Mouse (Mus musculus) liver, embryonic 12.5 days (tissue): ENCODE results near the gene Rarres2. TPM values are rescaled to one million over a fixed set of nuclear protein-coding genes. Genes with fewer than 3 reads are reported as not detected.

Experiments used
- ATAC-seq: fragments of 200-750 bp; cut with Nextera tagmentation; 2 replicates; pipeline ENCODE4 v1.8.0; 2017; ENCODE audit warnings: moderate number of reproducible peaks, mild to moderate bottlenecking, moderate library complexity
- H3K27ac ChIP-seq: fragments of 300-500 bp; sonication (generic); 2 replicates; pipeline ENCODE4 v1.5.1; 2016; ENCODE audit warnings: mild to moderate bottlenecking
- H3K27me3 ChIP-seq: fragments of 300-500 bp; sonication (generic); replicated peaks from 2 replicates; pipeline ENCODE4 v1.6.1; 2016; ENCODE audit warnings: mild to moderate bottlenecking, moderate library complexity
- H3K36me3 ChIP-seq: fragments of 300-500 bp; sonication (generic); 2 replicates; pipeline ENCODE4 v1.6.1; 2016; ENCODE audit warnings: mild to moderate bottlenecking, moderate library complexity
- H3K4me1 ChIP-seq: fragments of 300-500 bp; sonication (generic); 2 replicates; pipeline ENCODE4 v1.6.1; 2016
- H3K4me2 ChIP-seq: fragments of 300-500 bp; sonication (generic); 2 replicates; pipeline ENCODE4 v1.6.1; 2016; ENCODE audit warnings: mild to moderate bottlenecking, moderate library complexity
- H3K4me3 ChIP-seq: fragments of 300-500 bp; sonication (generic); 2 replicates; pipeline ENCODE4 v1.5.1; 2016; ENCODE audit warnings: mild to moderate bottlenecking, moderate library complexity
- H3K9ac ChIP-seq: fragments of 300-500 bp; sonication (generic); 2 replicates; pipeline ENCODE4 v1.6.1; 2016; ENCODE audit warnings: mild to moderate bottlenecking, moderate library complexity
- H3K9me3 ChIP-seq: fragments of 300-500 bp; sonication (generic); replicated peaks from 2 replicates; pipeline ENCODE4 v1.6.1; 2016; ENCODE audit warnings: mild to moderate bottlenecking, moderate library complexity
- WGBS: fragments of 180-500 bp; shearing (Covaris S2); methylation state at CpG from one replicate; pipeline ENCODE4 v1.1.7; 2016; ENCODE audit not compliant: insufficient replicate concordance; 5-methylcytosine and 5-hydroxymethylcytosine counted together
- polyA plus RNA-seq: library from polyadenylated mRNA; unstranded; fragments of >200 nt; fragmentation: Nextera tagmentation; extraction: Ambion mirVana; gene quantifications from 2 replicates; pipeline ENCODE4 v1.2.1, GENCODE M21; 2016

The Rarres2 gene
- polyA plus RNA-seq, result 6.1 and 6.8 TPM in 2 replicates

DNA sequence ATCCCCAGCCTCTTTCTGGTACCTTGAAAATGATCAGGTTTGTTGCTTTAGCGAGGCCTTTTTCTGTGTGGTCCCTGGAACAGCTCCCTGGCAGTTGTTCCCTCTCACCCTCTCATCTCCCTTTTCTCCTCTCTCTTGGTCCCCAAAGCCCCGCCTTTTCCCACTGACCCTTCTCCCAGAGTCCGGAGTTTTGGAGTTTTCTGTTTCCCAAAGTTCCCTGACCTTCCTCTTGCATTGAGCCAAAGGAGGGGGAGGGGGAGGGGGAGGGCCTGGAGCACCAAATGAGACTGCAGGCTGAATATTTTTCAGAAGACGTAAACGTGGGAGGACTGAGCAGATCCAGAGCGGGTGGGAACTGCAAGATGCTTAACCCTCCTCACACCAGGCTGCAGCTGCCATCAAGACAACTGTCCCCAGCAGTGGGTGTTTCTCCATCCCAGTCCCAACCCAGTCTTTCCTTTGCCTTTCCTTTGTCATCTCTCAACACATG is at the start of gene Rarres2:
Rarres2 (minus strand) TSS at position 218 of the 490 bp plus-strand sequence.
- H3K9ac ChIP-seq, result no peak within 1 kb of the TSS
- H3K4me1 ChIP-seq, result peaks cover 10% of the 10 kb centered on the region; the same call in 1 of the 2 replicates
- no peaks in the 10 kb centered on the region for H3K27me3 ChIP-seq
- no peaks in the 10 kb centered on the region for H3K36me3 ChIP-seq
- H3K27ac ChIP-seq, result no peak within 1 kb of the TSS
- no peak for ATAC-seq
- no peaks in the 10 kb centered on the region for H3K9me3 ChIP-seq
- no peak within 1 kb of the TSS for H3K4me3 ChIP-seq
- no peak within 1 kb of the TSS for H3K4me2 ChIP-seq
- WGBS, result 49% methylated on average over 6 of the region's 6 CpGs

DNA sequence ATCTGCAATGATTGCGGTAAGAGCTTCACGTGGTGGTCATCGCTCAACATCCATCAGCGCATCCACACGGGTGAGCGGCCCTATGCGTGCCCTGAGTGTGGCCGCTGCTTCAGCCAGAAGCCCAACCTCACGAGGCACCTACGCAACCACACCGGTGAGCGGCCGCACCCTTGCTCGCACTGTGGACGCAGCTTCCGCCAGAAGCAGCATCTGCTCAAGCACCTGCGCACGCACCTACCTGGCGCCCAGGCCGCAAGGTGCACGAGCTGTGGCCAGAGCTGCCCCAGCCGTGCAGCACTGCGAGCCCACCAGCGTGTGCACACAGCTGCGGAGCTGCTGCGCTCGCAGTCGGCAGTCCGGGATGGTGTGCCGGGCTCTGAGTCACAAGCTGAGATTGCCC is 47.4 kb upstream of the Rarres2 start:
- no peak overlapping the region for H3K9ac ChIP-seq
- no peak overlapping the region for H3K4me3 ChIP-seq
- WGBS, result 89% methylated on average over 30 of the region's 30 CpGs
- no peak overlapping the region for H3K4me2 ChIP-seq
- H3K36me3 ChIP-seq, result peaks cover 22% of the 10 kb centered on the region
- ATAC-seq, result no peak
- H3K27me3 ChIP-seq, result no peaks in the 10 kb centered on the region; the same call in 1 of the 2 replicates
- H3K9me3 ChIP-seq, result no peaks in the 10 kb centered on the region
- H3K27ac ChIP-seq, result no peak overlapping the region
- no peaks in the 10 kb centered on the region for H3K4me1 ChIP-seq

DNA sequence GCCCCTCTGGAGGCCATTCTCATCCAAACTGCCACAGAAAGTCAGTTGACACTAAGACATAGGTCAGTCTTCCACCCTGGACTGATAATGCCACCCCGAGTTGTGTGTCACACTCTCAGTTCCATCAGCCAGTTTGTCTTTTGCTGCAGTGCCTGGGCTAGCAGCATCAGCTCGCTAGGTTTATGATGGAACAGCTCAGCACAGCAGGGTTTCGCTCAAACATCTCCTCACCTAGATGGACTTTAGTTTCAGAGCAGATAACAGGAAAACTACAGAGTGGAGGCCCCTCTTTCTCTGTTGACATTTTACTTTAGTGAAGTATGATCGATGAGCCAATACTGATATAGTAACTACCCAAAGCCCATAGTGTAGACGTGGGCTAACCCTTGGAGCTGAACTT is 42.2 kb upstream of the Rarres2 start:
- no peaks in the 10 kb centered on the region for H3K9me3 ChIP-seq
- no peaks in the 10 kb centered on the region for H3K27me3 ChIP-seq
- peaks cover 14% of the 10 kb centered on the region for H3K36me3 ChIP-seq
- no peak overlapping the region for H3K9ac ChIP-seq
- H3K4me2 ChIP-seq, result no peak overlapping the region
- no peak overlapping the region for H3K4me3 ChIP-seq
- H3K27ac ChIP-seq, result no peak overlapping the region
- no peak for ATAC-seq
- peaks cover 1% of the 10 kb centered on the region; the same call in 1 of the 2 replicates for H3K4me1 ChIP-seq
- 72% methylated on average over 5 of the region's 5 CpGs for WGBS

DNA sequence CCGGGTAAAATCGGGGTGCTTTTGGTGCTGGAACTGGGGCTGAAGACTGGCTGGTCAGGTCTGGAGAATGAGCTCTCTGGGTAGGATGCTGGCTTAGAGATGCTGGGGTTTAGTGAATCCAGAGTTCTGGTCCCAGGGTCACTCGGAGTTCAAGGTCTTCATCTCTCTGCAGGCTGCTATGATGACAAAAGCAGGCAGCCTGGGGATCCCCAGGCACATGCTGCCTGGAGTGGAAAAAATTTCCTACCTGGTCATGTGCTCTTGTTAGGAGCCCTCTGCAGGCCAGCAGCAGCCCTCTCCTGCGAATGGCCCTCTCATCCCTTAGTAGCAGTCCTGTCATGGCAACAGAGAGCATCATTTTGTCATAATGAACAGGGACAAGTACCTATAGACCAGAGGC is 40.9 kb upstream of the Rarres2 start:
- no peak for ATAC-seq
- H3K9ac ChIP-seq, result no peak overlapping the region
- H3K4me2 ChIP-seq, result no peak overlapping the region
- no peak overlapping the region for H3K27ac ChIP-seq
- H3K4me1 ChIP-seq, result peaks cover 7% of the 10 kb centered on the region; the same call in 1 of the 2 replicates
- WGBS, result 65% methylated on average over 4 of the region's 4 CpGs
- H3K27me3 ChIP-seq, result no peaks in the 10 kb centered on the region
- no peak overlapping the region for H3K4me3 ChIP-seq
- H3K9me3 ChIP-seq, result no peaks in the 10 kb centered on the region
- H3K36me3 ChIP-seq, result peaks cover 6% of the 10 kb centered on the region; the same call in 1 of the 2 replicates

DNA sequence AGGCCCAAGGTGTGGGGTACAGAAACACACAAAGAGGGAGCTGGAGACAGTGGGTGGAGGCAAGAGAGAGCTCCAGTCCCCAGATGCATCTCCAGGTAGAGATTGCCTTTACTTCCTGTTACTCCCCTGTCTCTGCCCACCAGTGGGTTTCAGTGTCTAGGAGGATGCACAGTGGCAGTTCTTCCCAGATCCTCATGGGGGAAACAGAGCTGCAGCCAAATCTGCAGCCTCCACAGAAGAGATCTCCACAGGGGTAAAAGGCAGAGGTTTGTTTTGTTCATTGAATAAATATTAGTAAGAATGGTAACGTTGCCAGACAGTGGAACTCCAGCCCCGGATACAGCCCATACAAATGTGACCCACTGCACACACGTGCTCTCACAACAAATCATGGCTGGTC is 38.1 kb upstream of the Rarres2 start:
- H3K4me2 ChIP-seq, result no peak overlapping the region
- no peak overlapping the region for H3K4me3 ChIP-seq
- H3K4me1 ChIP-seq, result peaks cover 7% of the 10 kb centered on the region; the same call in 1 of the 2 replicates
- H3K9ac ChIP-seq, result no peak overlapping the region
- no peaks in the 10 kb centered on the region for H3K9me3 ChIP-seq
- no peak overlapping the region for H3K27ac ChIP-seq
- ATAC-seq, result no peak
- 64% methylated on average over 3 of the region's 3 CpGs for WGBS
- H3K36me3 ChIP-seq, result peaks cover 6% of the 10 kb centered on the region; the same call in 1 of the 2 replicates
- no peaks in the 10 kb centered on the region for H3K27me3 ChIP-seq

DNA sequence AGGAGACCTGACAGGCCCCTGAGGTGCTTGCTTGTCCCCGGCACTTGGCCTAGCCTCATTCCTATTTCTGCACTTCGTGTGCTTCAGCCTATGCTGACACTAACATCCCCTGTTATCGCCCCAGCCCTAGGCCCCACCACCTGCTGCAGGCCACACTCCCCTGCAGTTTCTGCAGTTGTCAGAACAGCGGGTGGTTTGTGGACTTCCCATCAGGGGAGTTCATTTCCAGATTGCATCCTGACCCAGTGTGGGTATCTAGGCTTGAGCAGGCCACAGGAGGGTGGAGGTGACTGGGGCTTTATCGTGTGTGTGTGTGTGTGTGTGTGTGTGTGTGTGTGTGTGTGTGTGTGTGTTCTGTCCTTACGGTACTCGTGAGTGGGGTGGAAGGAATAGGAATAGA is 36.9 kb upstream of the Rarres2 start:
- H3K4me1 ChIP-seq, result peaks cover 7% of the 10 kb centered on the region; the same call in 1 of the 2 replicates
- no peaks in the 10 kb centered on the region for H3K9me3 ChIP-seq
- H3K4me2 ChIP-seq, result no peak overlapping the region
- H3K27me3 ChIP-seq, result no peaks in the 10 kb centered on the region
- ATAC-seq, result peak; percentile 57
- H3K27ac ChIP-seq, result no peak overlapping the region
- H3K36me3 ChIP-seq, result peaks cover 6% of the 10 kb centered on the region; the same call in 1 of the 2 replicates
- no peak overlapping the region for H3K9ac ChIP-seq
- 35% methylated on average over 5 of the region's 7 CpGs for WGBS
- H3K4me3 ChIP-seq, result no peak overlapping the region

DNA sequence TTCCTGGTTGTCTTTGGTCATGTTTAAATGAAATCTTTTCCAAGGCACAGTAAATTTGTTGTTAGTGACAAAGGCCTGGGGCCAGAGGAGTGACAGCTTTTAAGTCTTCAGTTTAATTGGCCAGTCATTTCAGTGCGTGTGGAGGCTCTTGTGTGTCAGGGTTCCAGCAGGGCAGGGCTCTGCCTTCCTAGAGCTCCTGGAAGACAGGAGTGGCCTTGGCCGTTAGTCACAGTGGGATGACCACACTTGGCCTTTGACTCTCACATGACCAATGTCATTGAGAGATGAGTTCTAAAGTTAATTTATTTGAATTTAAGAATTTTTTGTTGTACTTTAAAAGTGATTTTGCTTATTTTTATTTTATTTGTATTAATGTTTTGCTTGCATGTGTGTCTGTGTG is 35.5 kb upstream of the Rarres2 start:
- no peak overlapping the region for H3K4me3 ChIP-seq
- 67% methylated on average over 2 of the region's 2 CpGs for WGBS
- ATAC-seq, result no peak
- H3K9me3 ChIP-seq, result no peaks in the 10 kb centered on the region
- no peaks in the 10 kb centered on the region for H3K27me3 ChIP-seq
- no peaks in the 10 kb centered on the region for H3K36me3 ChIP-seq
- H3K4me2 ChIP-seq, result no peak overlapping the region
- H3K9ac ChIP-seq, result no peak overlapping the region
- no peak overlapping the region for H3K27ac ChIP-seq
- H3K4me1 ChIP-seq, result peaks cover 7% of the 10 kb centered on the region; the same call in 1 of the 2 replicates

DNA sequence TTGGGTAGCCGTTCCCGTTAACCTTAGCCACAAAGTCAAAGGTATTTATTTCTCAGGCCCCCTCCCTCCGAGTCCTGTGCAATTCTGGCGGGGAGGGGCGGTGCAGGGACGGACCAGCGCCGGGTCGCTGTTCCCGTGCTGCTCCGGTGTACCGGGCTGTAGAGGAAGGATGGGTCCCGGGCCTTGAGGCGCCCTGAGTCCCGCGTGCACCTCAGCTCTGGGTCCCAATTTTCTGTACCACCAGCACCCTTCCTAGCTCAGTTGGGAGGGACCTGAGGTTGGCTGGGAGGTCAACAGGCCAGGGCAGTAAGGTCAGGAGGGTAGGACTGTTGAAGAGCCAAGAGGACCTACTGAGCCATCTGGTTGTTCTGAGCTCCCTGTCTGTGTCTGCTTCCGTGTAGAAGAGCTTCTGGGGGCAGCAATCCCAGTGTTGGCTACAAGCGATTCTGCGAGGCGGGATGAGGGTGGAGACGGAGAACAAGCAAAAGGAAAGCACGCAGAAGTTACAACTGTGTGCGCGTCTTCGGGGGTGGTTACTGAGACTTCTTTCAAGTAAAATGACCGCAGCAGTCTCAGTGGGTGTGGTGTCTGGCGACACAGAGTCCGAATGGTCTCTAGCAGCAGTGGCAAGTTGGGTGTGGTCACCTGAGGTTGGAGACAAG is 29.6 kb upstream of the Rarres2 start:
- Histone ChIP-seq H3K9me3 (0 out of 2 replicates have a peak, but pooled peaks cover 2% of the 10 kb centered on the region), H3K4me2 (peak overlapping the region; percentile 96), H3K4me1 (peaks cover 22% of the 10 kb centered on the region), H3K9ac (peak overlapping the region; percentile 75), H3K36me3 (peaks cover 29% of the 10 kb centered on the region), H3K4me3 (peak overlapping the region; percentile 71), H3K27ac (peak overlapping the region; percentile 69), H3K27me3 (no peaks in the 10 kb centered on the region)
- ATAC-seq, result peak; percentile 73
- WGBS, result 2% methylated on average over 28 of the region's 28 CpGs

DNA sequence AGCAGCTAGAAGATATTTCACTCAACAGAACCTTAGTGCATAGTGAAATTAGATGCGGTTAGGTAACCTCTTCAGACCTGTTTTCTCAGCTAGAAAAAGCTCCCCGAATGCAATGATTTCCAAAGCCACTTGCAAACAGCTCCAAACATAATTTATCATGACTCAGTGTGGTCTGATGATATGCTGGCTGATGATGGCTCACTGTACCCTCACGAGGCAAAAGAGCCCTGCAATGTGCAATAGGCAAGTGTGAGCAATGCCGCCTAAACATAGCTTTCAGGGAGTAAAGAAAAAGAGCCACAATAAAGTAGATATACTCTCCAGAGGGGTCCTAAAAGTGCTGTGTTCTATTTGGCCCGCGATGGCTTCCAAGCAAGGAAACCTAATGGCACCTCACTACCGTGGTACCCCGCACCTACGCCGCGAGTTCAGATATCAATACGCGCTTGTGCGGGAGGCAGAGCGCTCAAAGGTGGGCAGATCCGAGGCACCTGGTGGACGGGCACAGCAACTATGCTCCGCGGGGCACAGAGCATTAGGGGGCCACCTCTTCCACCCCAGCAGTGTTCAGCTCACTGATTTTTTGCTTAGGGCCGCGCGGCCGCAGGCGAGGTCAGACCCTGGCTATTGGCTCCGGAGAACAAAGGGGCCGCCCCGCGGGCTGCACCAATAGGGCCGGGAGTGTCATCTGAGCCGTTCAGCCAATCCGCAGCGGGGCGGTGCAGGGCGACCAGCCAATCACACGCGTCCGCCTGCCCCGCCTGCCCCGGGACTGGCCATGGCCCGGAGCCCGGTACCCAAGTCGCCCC is 28.9 kb upstream of the Rarres2 start, which contains the start of gene Zfp775:
Zfp775 (plus strand) TSS at position 793 of the 809 bp plus-strand sequence.
- H3K27ac ChIP-seq, result peak within 1 kb of the TSS; percentile 69
- no peaks in the 10 kb centered on the region for H3K27me3 ChIP-seq
- H3K4me3 ChIP-seq, result peak within 1 kb of the TSS; percentile 71
- H3K9me3 ChIP-seq, result 0 out of 2 replicates have a peak, but pooled peaks cover 7% of the 10 kb centered on the region
- peak; percentile 98 for ATAC-seq
- 5% methylated on average over 42 of the region's 42 CpGs for WGBS
- H3K36me3 ChIP-seq, result peaks cover 36% of the 10 kb centered on the region
- H3K4me1 ChIP-seq, result peaks cover 22% of the 10 kb centered on the region
- H3K9ac ChIP-seq, result peak within 1 kb of the TSS; percentile 75
- H3K4me2 ChIP-seq, result peak within 1 kb of the TSS; percentile 96

DNA sequence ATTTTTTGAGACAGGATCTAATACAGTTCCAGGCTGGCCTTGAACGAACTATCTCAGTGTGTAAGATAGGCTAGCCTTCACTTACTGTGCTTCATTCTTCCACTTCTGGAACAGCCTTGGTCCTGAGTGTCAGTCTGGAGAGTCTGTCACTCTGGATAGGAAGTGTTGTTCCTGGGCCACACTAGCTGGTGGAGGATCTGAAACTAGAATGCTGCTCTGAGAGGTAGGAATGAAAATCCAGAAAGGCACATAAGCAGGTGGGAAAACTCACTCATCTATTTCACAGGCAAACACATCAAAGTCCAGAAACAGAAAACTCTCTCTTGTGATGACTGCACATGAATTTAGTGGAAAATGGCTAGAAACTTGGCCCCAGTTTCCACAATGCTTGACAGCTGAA is 28.0 kb upstream of the Rarres2 start:
- H3K27me3 ChIP-seq, result no peaks in the 10 kb centered on the region
- H3K4me2 ChIP-seq, result peak overlapping the region; percentile 96; the same call in 1 of the 2 replicates
- H3K4me1 ChIP-seq, result peaks cover 22% of the 10 kb centered on the region
- 0 out of 2 replicates have a peak overlapping the region, but pooled peaks have one; percentile 71 for H3K4me3 ChIP-seq
- peaks cover 45% of the 10 kb centered on the region for H3K36me3 ChIP-seq
- ATAC-seq, result no peak
- no peak overlapping the region for H3K27ac ChIP-seq
- whole genome bisulfite sequencing, result 69% methylated on average over 1 of the region's 1 CpGs
- H3K9ac ChIP-seq, result no peak overlapping the region
- H3K9me3 ChIP-seq, result peaks cover 7% of the 10 kb centered on the region; the same call in 1 of the 2 replicates

DNA sequence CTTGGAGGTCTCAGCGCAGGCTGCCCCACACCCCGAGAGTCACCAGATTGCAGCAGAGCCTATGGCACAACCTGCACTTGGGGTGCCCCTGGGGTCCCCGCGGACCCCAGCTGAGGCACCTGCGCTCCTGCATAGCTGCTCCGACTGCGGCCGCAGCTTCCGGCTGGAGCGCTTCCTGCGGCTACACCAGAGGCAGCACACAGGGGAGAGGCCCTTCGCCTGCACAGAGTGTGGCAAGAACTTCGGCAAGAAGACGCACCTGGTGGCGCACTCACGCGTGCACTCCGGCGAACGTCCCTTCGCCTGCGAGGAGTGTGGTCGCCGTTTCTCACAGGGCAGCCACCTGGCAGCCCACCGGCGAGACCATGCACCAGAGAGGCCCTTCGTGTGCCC is 24.6 kb upstream of the Rarres2 start:
- H3K36me3 ChIP-seq, result peaks cover 46% of the 10 kb centered on the region
- H3K9ac ChIP-seq, result no peak overlapping the region
- H3K4me3 ChIP-seq, result no peak overlapping the region
- peaks cover 38% of the 10 kb centered on the region for H3K4me1 ChIP-seq
- H3K27me3 ChIP-seq, result no peaks in the 10 kb centered on the region
- no peak overlapping the region for H3K4me2 ChIP-seq
- 92% methylated on average over 27 of the region's 27 CpGs for WGBS
- ATAC-seq, result no peak
- no peak overlapping the region for H3K27ac ChIP-seq
- peaks cover 7% of the 10 kb centered on the region; the same call in 1 of the 2 replicates for H3K9me3 ChIP-seq
